Mouse (Mus musculus) heart, embryonic 13.5 days (tissue): ENCODE measurements around the gene Eif1b. TPM values are rescaled to one million over a fixed set of nuclear protein-coding genes. Genes with fewer than 3 reads are reported as not detected.
"Not testable (repeated sequence)": the region's sequence is repeated elsewhere in the genome, so short reads cannot be mapped to it uniquely, and the experiment has no call there.

Experiments used
- ATAC-seq: fragments of 200-750 bp; cut with Nextera tagmentation; 2 replicates; pipeline ENCODE4 v1.8.0; 2017; ENCODE audit warnings: moderate TSS enrichment; ENCODE audit not compliant: insufficient number of reproducible peaks, low FRiP score, low TSS enrichment; ENCODE audit errors: extremely low read depth
- H3K27ac ChIP-seq: fragments of 300-500 bp; sonication (generic); replicated peaks from 2 replicates; pipeline ENCODE4 v1.5.1; 2015; ENCODE audit warnings: moderate library complexity, mild to moderate bottlenecking, inconsistent platforms
- H3K27me3 ChIP-seq: fragments of 300-500 bp; sonication (generic); replicated peaks from 2 replicates; pipeline ENCODE4 v1.6.1; 2015; ENCODE audit warnings: mild to moderate bottlenecking, inconsistent platforms
- H3K36me3 ChIP-seq: fragments of 300-500 bp; sonication (generic); 2 replicates; pipeline ENCODE4 v1.6.1; 2015; ENCODE audit warnings: mild to moderate bottlenecking, inconsistent platforms
- H3K4me1 ChIP-seq: fragments of 300-500 bp; sonication (generic); 2 replicates; pipeline ENCODE4 v1.6.1; 2015; ENCODE audit warnings: inconsistent platforms
- H3K4me2 ChIP-seq: fragments of 300-500 bp; sonication (generic); 2 replicates; pipeline ENCODE4 v1.6.1; 2015; ENCODE audit warnings: inconsistent platforms, mild to moderate bottlenecking, moderate library complexity
- H3K4me3 ChIP-seq: fragments of 300-500 bp; sonication (generic); 2 replicates; pipeline ENCODE4 v1.5.1; 2015; ENCODE audit warnings: moderate library complexity, mild to moderate bottlenecking, inconsistent platforms
- H3K9ac ChIP-seq: fragments of 300-500 bp; sonication (generic); 2 replicates; pipeline ENCODE4 v1.6.1; 2015; ENCODE audit warnings: inconsistent platforms, mild to moderate bottlenecking, moderate library complexity
- H3K9me3 ChIP-seq: fragments of 300-500 bp; sonication (generic); 2 replicates; pipeline ENCODE4 v1.6.1; 2016; ENCODE audit warnings: inconsistent platforms
- WGBS: fragments of 180-500 bp; shearing (Covaris S2); methylation state at CpG from one replicate; pipeline ENCODE4 v1.1.7; 2015; ENCODE audit warnings: mixed read lengths; 5-methylcytosine and 5-hydroxymethylcytosine counted together
- polyA plus RNA-seq: library from polyadenylated mRNA; unstranded; fragments of >200 nt; fragmentation: Nextera tagmentation; extraction: Ambion mirVana; gene quantifications from 2 replicates; pipeline ENCODE4 v1.2.1, GENCODE M21; 2015

Gene Eif1b
- polyA plus RNA-seq, 1 experiment from 2014 or later: 125 TPM

GRCm38 (mm10) chr9:120527270-120527669, 35.2 kb downstream of the Eif1b start:
- no peaks in the 10 kb centered on the region for H3K9me3 ChIP-seq
- H3K4me1 ChIP-seq: no peaks in the 10 kb centered on the region
- H3K27me3 ChIP-seq: no peaks in the 10 kb centered on the region
- no peak overlapping the region for H3K4me2 ChIP-seq
- no peaks in the 10 kb centered on the region for H3K36me3 ChIP-seq
- no peak for ATAC-seq
- H3K4me3 ChIP-seq: no peak overlapping the region
- 70% methylated on average over 4 of the region's 4 CpGs for WGBS
- H3K27ac ChIP-seq: no peak overlapping the region
- no peak overlapping the region for H3K9ac ChIP-seq

DNA sequence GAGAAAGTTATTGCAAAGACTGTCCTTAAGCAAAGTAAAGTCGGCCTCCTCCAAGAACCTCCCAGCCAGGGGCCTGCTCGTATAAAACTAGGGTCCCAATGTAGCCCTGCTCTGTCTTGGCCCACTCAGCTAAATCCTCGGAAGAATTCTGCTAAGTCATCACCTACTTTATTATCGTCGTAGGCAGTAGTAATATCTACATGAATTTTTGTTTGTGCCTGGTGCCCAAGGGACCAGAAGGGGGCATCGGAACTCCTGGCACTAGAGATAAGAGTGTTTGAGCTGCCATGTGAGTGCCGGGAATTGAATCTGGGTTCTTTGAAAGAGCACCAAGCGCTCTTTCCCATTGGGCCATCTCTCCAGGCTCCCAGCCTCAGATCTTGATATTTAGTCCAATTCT, 35.9 kb downstream of the Eif1b start:
- H3K9ac ChIP-seq: no peak overlapping the region
- H3K9me3 ChIP-seq: no peaks in the 10 kb centered on the region
- 83% methylated on average over 8 of the region's 8 CpGs for WGBS
- no peaks in the 10 kb centered on the region for H3K4me1 ChIP-seq
- H3K4me3 ChIP-seq: no peak overlapping the region
- no peaks in the 10 kb centered on the region for H3K27me3 ChIP-seq
- ATAC-seq: no peak
- no peaks in the 10 kb centered on the region for H3K36me3 ChIP-seq
- H3K4me2 ChIP-seq: no peak overlapping the region
- H3K27ac ChIP-seq: no peak overlapping the region

DNA sequence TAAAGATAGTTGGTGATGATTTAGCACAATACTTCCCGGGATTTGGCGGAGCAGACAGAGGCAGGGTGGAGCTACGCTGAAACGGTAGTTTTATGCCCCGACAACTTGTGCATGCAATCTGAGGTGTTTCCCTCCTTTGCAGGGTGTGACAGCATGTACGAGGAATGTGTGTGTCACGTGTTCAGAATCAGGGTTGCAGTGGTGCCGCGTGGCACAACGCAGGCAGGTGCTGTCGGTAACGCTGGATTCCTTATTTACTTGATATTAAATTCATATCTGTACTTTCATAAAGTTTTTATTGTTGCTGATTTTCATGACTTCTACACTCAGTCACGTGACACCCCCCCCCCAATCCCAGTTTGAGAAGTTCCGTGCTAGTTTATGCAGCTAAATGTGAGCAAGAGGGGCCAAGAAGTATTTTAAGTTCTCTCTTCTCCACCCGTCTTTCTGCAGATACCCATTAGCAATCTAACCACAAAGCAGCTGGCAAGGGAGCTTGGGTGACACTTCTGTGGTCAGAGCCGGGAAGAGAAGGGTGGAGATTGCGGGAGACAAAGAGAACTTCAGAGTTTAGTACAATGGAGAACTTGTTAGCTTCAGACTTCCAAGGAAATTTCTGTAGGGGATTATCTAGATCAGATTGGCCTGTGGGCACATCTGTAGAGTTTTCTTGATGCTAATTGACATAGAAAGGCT, 36.9 kb downstream of the Eif1b start:
- 80% methylated on average over 17 of the region's 17 CpGs for WGBS
- H3K27me3 ChIP-seq: no peaks in the 10 kb centered on the region
- no peaks in the 10 kb centered on the region for H3K36me3 ChIP-seq
- H3K4me2 ChIP-seq: no peak overlapping the region
- no peak overlapping the region for H3K27ac ChIP-seq
- no peaks in the 10 kb centered on the region for H3K4me1 ChIP-seq
- no peaks in the 10 kb centered on the region for H3K9me3 ChIP-seq
- H3K4me3 ChIP-seq: no peak overlapping the region
- ATAC-seq: no peak
- no peak overlapping the region for H3K9ac ChIP-seq

GRCm38 (mm10) chr9:120530471-120530870, 38.4 kb downstream of the Eif1b start:
- H3K4me1 ChIP-seq: no peaks in the 10 kb centered on the region
- H3K36me3 ChIP-seq: no peaks in the 10 kb centered on the region
- H3K4me3 ChIP-seq: no peak overlapping the region
- 0 out of 2 replicates have a peak, but pooled peaks cover 2% of the 10 kb centered on the region for H3K9me3 ChIP-seq
- H3K4me2 ChIP-seq: no peak overlapping the region
- no peak for ATAC-seq
- no peaks in the 10 kb centered on the region for H3K27me3 ChIP-seq
- no peak overlapping the region for H3K9ac ChIP-seq
- WGBS: 81% methylated on average over 5 of the region's 5 CpGs
- H3K27ac ChIP-seq: no peak overlapping the region

DNA sequence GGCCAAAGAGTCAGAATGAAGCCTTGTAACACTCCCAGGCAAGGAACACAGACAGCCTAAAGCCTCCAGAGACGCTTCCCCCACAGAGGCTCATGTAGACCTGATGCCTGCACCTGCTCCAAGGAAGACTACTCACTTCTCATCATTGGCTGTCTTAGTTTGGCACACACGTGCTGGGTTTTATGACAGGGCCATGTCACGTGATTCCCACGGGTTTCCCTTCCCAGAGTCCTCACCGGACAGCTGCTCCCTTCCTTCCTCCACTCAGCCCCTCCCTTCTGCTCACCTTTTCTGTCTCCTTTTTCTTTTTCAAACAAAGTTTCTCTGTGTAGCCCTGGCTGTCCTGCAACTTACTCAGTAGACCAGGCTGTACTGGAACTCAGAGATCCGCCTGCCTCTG, 40.0 kb downstream of the Eif1b start:
- H3K27me3 ChIP-seq: peaks cover 5% of the 10 kb centered on the region; the same call in 1 of the 2 replicates
- no peaks in the 10 kb centered on the region for H3K4me1 ChIP-seq
- H3K9me3 ChIP-seq: 0 out of 2 replicates have a peak, but pooled peaks cover 2% of the 10 kb centered on the region
- WGBS: 83% methylated on average over 6 of the region's 6 CpGs
- no peak overlapping the region for H3K27ac ChIP-seq
- H3K4me2 ChIP-seq: no peak overlapping the region
- no peaks in the 10 kb centered on the region for H3K36me3 ChIP-seq
- no peak overlapping the region for H3K9ac ChIP-seq
- no peak overlapping the region for H3K4me3 ChIP-seq
- no peak for ATAC-seq

- Histone ChIP-seq H3K4me1 (no peaks in the 10 kb centered on the region), H3K36me3 (no peaks in the 10 kb centered on the region), H3K27me3 (peaks cover 11% of the 10 kb centered on the region; the same call in 1 of the 2 replicates), H3K27ac (no peak overlapping the region), H3K9me3 (0 out of 2 replicates have a peak, but pooled peaks cover 2% of the 10 kb centered on the region), H3K4me3 (no peak overlapping the region), H3K4me2 (no peak overlapping the region), H3K9ac (no peak overlapping the region)
- 78% methylated on average over 6 of the region's 6 CpGs for WGBS
- ATAC-seq: no peak
Observed at GRCm38 (mm10) chr9:120532691-120533090, 40.7 kb downstream of the Eif1b start.

DNA sequence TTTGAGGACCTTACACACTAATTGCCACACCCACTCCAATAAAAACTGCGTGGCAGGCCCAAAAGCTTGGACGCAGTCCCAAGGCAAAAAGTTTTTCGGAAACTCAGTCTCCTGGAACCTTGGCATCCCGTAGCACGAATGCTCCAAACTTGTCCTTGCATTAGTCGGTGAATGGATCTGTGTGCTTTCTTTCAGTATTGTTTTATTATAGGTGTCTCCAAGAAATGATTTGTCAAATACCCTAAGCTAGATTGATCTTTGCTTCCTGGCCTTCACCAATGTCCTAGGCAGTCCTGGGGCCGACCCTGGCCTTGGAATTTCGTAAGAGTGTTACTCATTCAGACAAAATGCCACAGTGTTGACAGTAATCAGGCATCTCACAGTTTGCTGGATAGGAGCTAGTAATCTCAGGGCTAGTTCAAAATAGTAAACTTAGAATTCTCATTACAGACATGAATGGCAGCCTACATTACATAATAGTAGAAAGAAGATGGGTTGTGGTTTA, 41.5 kb downstream of the Eif1b start:
- H3K27me3 ChIP-seq: peaks cover 20% of the 10 kb centered on the region; the same call in 1 of the 2 replicates
- not testable (repeated sequence) for H3K9me3 ChIP-seq, H3K4me1 ChIP-seq, H3K27ac ChIP-seq, H3K36me3 ChIP-seq, H3K9ac ChIP-seq, H3K4me3 ChIP-seq, ATAC-seq, H3K4me2 ChIP-seq
- WGBS: 89% methylated on average over 8 of the region's 8 CpGs

- WGBS: 2% methylated on average over 31 of the region's 31 CpGs
- no peak for ATAC-seq
- no peak within 1 kb of the TSS for H3K27ac ChIP-seq
Observed at GRCm38 (mm10) chr9:120539662-120540251, 47.7 kb downstream of the Eif1b start, which contains the start of gene Entpd3. TSS of gene Entpd3 (plus strand) at chr9:120539818.

GRCm38 (mm10) chr9:120541411-120541810, 49.4 kb downstream of the Eif1b start:
- Histone ChIP-seq H3K27me3 (peaks cover 63% of the 10 kb centered on the region), H3K4me3 (no peak overlapping the region), H3K4me1 (peaks cover 9% of the 10 kb centered on the region), H3K9me3 (no peaks in the 10 kb centered on the region), H3K27ac (no peak overlapping the region), H3K36me3 (no peaks in the 10 kb centered on the region), H3K9ac (no peak overlapping the region), H3K4me2 (no peak overlapping the region)
- no CpG with 5 or more reads among the region's 2 CpGs for WGBS
- no peak for ATAC-seq

More at GRCm38 (mm10) chr9:120539662-120540251, 47.7 kb downstream of the Eif1b start, which contains the start of gene Entpd3:
- H3K9ac ChIP-seq: peak within 1 kb of the TSS; percentile 78
- peak within 1 kb of the TSS; percentile 86 for H3K4me2 ChIP-seq
- H3K27me3 ChIP-seq: peaks cover 63% of the 10 kb centered on the region
- peak within 1 kb of the TSS; percentile 56 for H3K4me3 ChIP-seq
- H3K36me3 ChIP-seq: no peaks in the 10 kb centered on the region
- H3K4me1 ChIP-seq: peaks cover 9% of the 10 kb centered on the region
- no peaks in the 10 kb centered on the region for H3K9me3 ChIP-seq

GRCm38 (mm10) chr9:120542241-120542640, 50.2 kb downstream of the Eif1b start:
- Histone ChIP-seq H3K9me3 (no peaks in the 10 kb centered on the region), H3K27ac (no peak overlapping the region), H3K27me3 (peaks cover 59% of the 10 kb centered on the region), H3K9ac (no peak overlapping the region), H3K4me1 (peaks cover 9% of the 10 kb centered on the region), H3K4me3 (no peak overlapping the region), H3K4me2 (no peak overlapping the region), H3K36me3 (no peaks in the 10 kb centered on the region)
- no peak for ATAC-seq
- WGBS: 36% methylated on average over 6 of the region's 6 CpGs
